Mouse (Mus musculus): Measurements from ENCODE around the gene Vmn2r95. TPM values are rescaled to one million over a fixed set of nuclear protein-coding genes. Genes with fewer than 3 reads are reported as not detected.
"Not testable (repeated sequence)": the region's sequence is repeated elsewhere in the genome, so short reads cannot be mapped to it uniquely, and the experiment has no call there.

The Vmn2r95 gene
- total RNA-seq (2014; fragmentation: Nextera tagmentation): not detected in 2 replicates
- 0.05 and 0.12 TPM in 2 replicates for total RNA-seq (2017)
- not detected in 2 replicates for polyA plus RNA-seq (2012)

DNA sequence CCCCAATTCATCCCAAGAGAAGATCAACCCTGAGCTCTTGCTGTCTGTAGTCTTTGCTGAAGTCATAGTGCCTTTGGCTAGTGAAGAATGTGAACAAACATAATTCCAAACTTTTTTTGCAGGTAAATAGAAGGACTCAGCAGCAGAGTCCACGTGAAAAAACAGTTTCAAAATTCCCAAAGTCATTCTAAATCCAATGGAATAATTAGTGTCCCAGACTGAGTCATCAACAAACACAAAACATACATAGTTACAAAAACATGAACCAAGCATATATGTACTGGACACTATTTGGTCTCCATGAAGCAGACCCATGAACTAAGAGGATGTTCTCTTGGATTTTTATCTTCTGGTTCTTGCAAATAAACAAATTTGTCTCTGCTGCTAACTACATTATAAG lies at the start of gene Vmn2r95:
Gene Vmn2r95, plus strand, starts transcription at position 301 of the 400 bp plus-strand sequence.
- no peaks in the 10 kb centered on the region for H3K9me3 ChIP-seq (replicated peaks)
- H3K4me1 ChIP-seq (ENCODE audit: insufficient read depth, low read depth, low read length): no peaks in the 10 kb centered on the region
- H3K36me3 ChIP-seq (replicated peaks): no peaks in the 10 kb centered on the region
- TF ChIP-seq TAL1 (conservative IDR thresholded peaks at IDR 0.05; ENCODE audit: low read depth, low read length): no peak
- TF ChIP-seq GATA1 (IDR thresholded peaks at IDR 0.05; ENCODE audit: borderline replicate concordance, low read length): no peak
- DNase-seq (ENCODE audit: low spot score) (no peak), ATAC-seq (ENCODE audit: extremely low read depth, insufficient number of reproducible peaks, low FRiP score, poor library complexity, severe bottlenecking) (no peak)
- H3K4me3 ChIP-seq (ENCODE audit: low read depth, low read length): no peak within 1 kb of the TSS
- no peaks in the 10 kb centered on the region for H3K27me3 ChIP-seq (ENCODE audit: insufficient read depth, low read length)

DNA sequence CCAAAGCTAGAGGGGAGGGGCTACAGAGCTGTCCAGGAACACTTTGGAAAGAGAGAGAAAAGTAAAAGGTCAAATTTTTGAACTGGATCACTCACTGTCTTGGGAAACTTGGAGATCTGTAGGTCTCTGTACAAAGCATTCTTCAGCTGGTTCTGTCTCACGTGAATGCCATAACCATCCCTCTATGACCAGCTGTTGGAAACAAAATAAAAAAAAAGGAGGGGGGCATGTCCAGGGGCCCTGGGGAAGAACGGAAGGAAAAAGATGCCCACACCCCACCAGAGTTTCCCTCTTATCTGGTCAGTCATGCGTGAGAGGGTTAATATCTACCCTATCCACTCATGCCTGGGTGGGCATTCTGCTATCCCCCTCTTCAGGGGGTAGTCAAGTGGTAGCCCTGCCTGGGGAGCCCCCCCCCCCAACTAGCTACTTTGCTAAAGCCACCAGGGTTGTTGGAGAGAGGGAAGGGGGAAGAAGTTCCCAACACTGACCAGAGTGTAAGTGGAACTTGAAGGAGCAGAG lies 31.8 kb downstream of the Vmn2r95 start:
- H3K36me3 ChIP-seq (replicated peaks): no peaks in the 10 kb centered on the region
- TF ChIP-seq GATA2 (IDR thresholded peaks at IDR 0.05; ENCODE audit: borderline replicate concordance, low read depth, low read length) (no peak), GATA1 (IDR thresholded peaks at IDR 0.05; ENCODE audit: borderline replicate concordance, low read length) (no peak), TAL1 (conservative IDR thresholded peaks at IDR 0.05; ENCODE audit: low read depth, low read length) (no peak), POLR2AphosphoS5 (IDR thresholded peaks at IDR 0.05; ENCODE audit: insufficient replicate concordance, low read depth, low read length) (no peak)
- no peaks in the 10 kb centered on the region for H3K27me3 ChIP-seq (ENCODE audit: insufficient read depth, low read length)
- peak; percentile 52 for ATAC-seq (ENCODE audit: extremely low read depth, insufficient number of reproducible peaks, low FRiP score, poor library complexity, severe bottlenecking)
- H3K4me1 ChIP-seq (ENCODE audit: insufficient read depth, low read depth, low read length): no peaks in the 10 kb centered on the region
- no peak overlapping the region for H3K4me3 ChIP-seq (ENCODE audit: low read depth, low read length)
- no peak for DNase-seq (ENCODE audit: low spot score)
- no peaks in the 10 kb centered on the region for H3K9me3 ChIP-seq (replicated peaks)

DNA sequence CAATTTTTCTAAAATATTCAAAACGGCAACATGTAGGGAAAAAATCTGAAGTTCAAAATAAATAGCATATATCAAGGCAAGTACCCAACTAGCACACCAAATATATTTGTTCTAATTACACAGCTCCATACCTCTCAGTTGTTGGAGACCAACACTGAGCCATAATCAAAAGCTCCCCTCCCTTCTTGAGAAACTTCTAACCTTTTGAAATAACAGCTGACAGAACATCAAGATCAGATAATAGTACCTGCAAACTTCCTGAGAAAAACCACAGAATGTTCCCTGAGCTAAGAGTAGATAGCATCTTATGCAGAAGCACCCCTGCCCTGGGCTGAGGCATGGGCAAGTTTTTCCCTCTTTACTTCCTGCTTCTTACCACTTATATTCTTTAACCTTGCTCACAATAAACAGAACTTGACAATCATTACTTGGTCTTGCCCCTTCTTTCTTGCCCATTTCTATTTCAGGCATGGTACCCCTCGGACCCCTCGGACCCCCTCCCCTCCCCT lies 34.3 kb downstream of the Vmn2r95 start:
- not testable (repeated sequence) for H3K4me3 ChIP-seq (ENCODE audit: low read depth, low read length); DNase-seq (ENCODE audit: low spot score); H3K27me3 ChIP-seq (ENCODE audit: insufficient read depth, low read length); H3K9me3 ChIP-seq (replicated peaks); H3K36me3 ChIP-seq (replicated peaks); H3K4me1 ChIP-seq (ENCODE audit: insufficient read depth, low read depth, low read length)
- ATAC-seq (ENCODE audit: extremely low read depth, insufficient number of reproducible peaks, low FRiP score, poor library complexity, severe bottlenecking): peak; percentile 30; the same call in 1 of the 2 replicates

DNA sequence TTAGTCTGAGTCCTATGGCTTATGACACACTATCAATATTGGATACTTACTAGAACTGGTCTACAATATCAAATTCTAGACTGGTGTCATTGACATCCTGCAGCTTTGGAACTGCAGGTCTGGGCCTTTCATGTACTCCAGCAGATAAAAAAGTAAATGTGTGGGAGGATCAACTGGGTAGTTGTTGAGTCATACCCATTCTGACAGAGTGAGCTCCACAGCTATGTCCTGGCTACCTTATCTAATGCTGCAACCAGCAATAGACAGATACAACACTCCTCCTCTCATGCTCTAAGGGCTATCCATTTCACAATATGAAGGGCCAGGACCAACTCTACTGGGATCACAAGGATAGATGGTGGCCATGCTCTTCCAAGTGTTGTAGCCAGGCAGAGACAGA lies 38.8 kb downstream of the Vmn2r95 start:
- Histone ChIP-seq H3K4me3 (ENCODE audit: low read depth, low read length) (no peak overlapping the region), H3K4me1 (ENCODE audit: insufficient read depth, low read depth, low read length) (no peaks in the 10 kb centered on the region), H3K27me3 (ENCODE audit: insufficient read depth, low read length) (no peaks in the 10 kb centered on the region), H3K36me3 (replicated peaks) (no peaks in the 10 kb centered on the region), H3K9me3 (replicated peaks) (no peaks in the 10 kb centered on the region)
- no peak for TF ChIP-seq GATA1 (IDR thresholded peaks at IDR 0.05; ENCODE audit: borderline replicate concordance, low read length)
- TF ChIP-seq CTCF (IDR thresholded peaks at IDR 0.05; ENCODE audit: low read depth, low read length): no peak
- TF ChIP-seq TAL1 (conservative IDR thresholded peaks at IDR 0.05; ENCODE audit: low read depth, low read length): no peak
- no peak for TF ChIP-seq GATA2 (IDR thresholded peaks at IDR 0.05; ENCODE audit: borderline replicate concordance, low read depth, low read length)
- TF ChIP-seq POLR2AphosphoS5 (IDR thresholded peaks at IDR 0.05; ENCODE audit: insufficient replicate concordance, low read depth, low read length): no peak
- ATAC-seq (ENCODE audit: extremely low read depth, insufficient number of reproducible peaks, low FRiP score, poor library complexity, severe bottlenecking) (peak; percentile 45), DNase-seq (ENCODE audit: low spot score) (no peak)

DNA sequence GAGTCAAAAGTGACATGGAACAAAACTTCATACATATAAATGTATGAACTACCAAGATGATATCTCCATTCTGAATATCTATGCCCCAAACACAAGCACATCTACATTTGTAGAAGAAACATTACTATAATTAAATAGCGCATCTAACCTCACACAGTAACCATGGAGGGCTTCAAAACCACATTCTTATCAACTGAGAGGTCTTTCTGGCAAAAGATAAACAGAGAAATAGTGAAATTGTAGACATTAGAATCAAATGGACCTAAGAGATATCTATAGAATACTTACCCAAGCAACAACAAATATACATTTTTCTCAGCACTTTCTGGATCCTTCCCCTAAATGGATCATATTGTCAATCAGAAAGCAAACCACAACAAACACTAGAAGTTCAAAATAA lies 56.0 kb downstream of the Vmn2r95 start:
- DNase-seq (ENCODE audit: low spot score) (no peak), ATAC-seq (ENCODE audit: extremely low read depth, insufficient number of reproducible peaks, low FRiP score, poor library complexity, severe bottlenecking) (no peak)
- no peaks in the 10 kb centered on the region for H3K27me3 ChIP-seq (ENCODE audit: insufficient read depth, low read length)
- H3K9me3 ChIP-seq (replicated peaks): no peaks in the 10 kb centered on the region
- no peaks in the 10 kb centered on the region for H3K36me3 ChIP-seq (replicated peaks)
- no peak for TF ChIP-seq POLR2AphosphoS5 (IDR thresholded peaks at IDR 0.05; ENCODE audit: insufficient replicate concordance, low read depth, low read length)
- no peak for TF ChIP-seq GATA1 (IDR thresholded peaks at IDR 0.05; ENCODE audit: borderline replicate concordance, low read length)
- no peak for TF ChIP-seq GATA2 (IDR thresholded peaks at IDR 0.05; ENCODE audit: borderline replicate concordance, low read depth, low read length)
- no peak for TF ChIP-seq CTCF (IDR thresholded peaks at IDR 0.05; ENCODE audit: low read depth, low read length)
- no peak for TF ChIP-seq TAL1 (conservative IDR thresholded peaks at IDR 0.05; ENCODE audit: low read depth, low read length)
- no peaks in the 10 kb centered on the region for H3K4me1 ChIP-seq (ENCODE audit: insufficient read depth, low read depth, low read length)
- H3K4me3 ChIP-seq (ENCODE audit: low read depth, low read length): no peak overlapping the region

Other genes with a start within 250 kb of the Vmn2r95 start
- not detected in 2 replicates for gene Vmn2r94, start 146.3 kb upstream of the Vmn2r95 start, total RNA-seq (2014; fragmentation: Nextera tagmentation)
- 0.12 and 0.22 TPM in 2 replicates for gene Vmn2r94, start 146.3 kb upstream of the Vmn2r95 start, total RNA-seq (2017)
- not detected in 2 replicates for gene Vmn2r94, start 146.3 kb upstream of the Vmn2r95 start, polyA plus RNA-seq (2012)
- not detected in 2 replicates for gene Vmn2r93, start 126.0 kb upstream of the Vmn2r95 start, total RNA-seq (2014; fragmentation: Nextera tagmentation)
- gene Vmn2r93, start 126.0 kb upstream of the Vmn2r95 start, total RNA-seq (2017): 0.06 and 0.16 TPM in 2 replicates
- not detected in 2 replicates for gene Vmn2r93, start 126.0 kb upstream of the Vmn2r95 start, polyA plus RNA-seq (2012)
- not detected in 2 replicates for gene Vmn2r96, start 149.1 kb downstream of the Vmn2r95 start, total RNA-seq (2014; fragmentation: Nextera tagmentation)
- gene Vmn2r96, start 149.1 kb downstream of the Vmn2r95 start, total RNA-seq (2017): not detected in 2 replicates
- gene Vmn2r96, start 149.1 kb downstream of the Vmn2r95 start, polyA plus RNA-seq (2012): not detected in 2 replicates

Measured in G1E (cell line).